Mouse (Mus musculus) midbrain, embryonic 10.5 days (tissue): ENCODE measurements at regions not wholly inside any gene's neighbourhood (a gene's known extent, or its start where the extent isn't known, plus 50 kb on each side); places are given as distances from the start of the nearest gene placed in this dataset.

ENCODE experiments used
- DNase-seq: peaks from one replicate; pipeline ENCODE4 v3.0.0-alpha.2; 2017; ENCODE audit warnings: low spot score
- H3K27ac ChIP-seq: fragments of 300-500 bp; sonication (generic); replicated peaks from 2 replicates; pipeline ENCODE4 v1.5.1; 2016; ENCODE audit warnings: mild to moderate bottlenecking
- H3K27me3 ChIP-seq: fragments of 300-500 bp; sonication (generic); 2 replicates; pipeline ENCODE4 v1.6.1; 2016; ENCODE audit warnings: low read depth, mild to moderate bottlenecking; ENCODE audit not compliant: poor library complexity, severe bottlenecking
- H3K36me3 ChIP-seq: fragments of 300-500 bp; sonication (generic); 2 replicates; pipeline ENCODE4 v1.6.1; 2016; ENCODE audit warnings: mild to moderate bottlenecking, moderate library complexity
- H3K4me1 ChIP-seq: fragments of 300-500 bp; sonication (generic); 2 replicates; pipeline ENCODE4 v1.6.1; 2016
- H3K4me3 ChIP-seq: fragments of 300-500 bp; sonication (generic); 2 replicates; pipeline ENCODE4 v1.5.1; 2016; ENCODE audit warnings: mild to moderate bottlenecking, moderate library complexity
- H3K9me3 ChIP-seq: fragments of 300-500 bp; sonication (generic); replicated peaks from 2 replicates; pipeline ENCODE4 v1.6.1; 2016; ENCODE audit warnings: mild to moderate bottlenecking
- WGBS: fragments of 180-500 bp; shearing (Covaris S2); methylation state at CpG from one replicate; pipeline ENCODE4 v1.1.7; 2016; 5-methylcytosine and 5-hydroxymethylcytosine counted together

GRCm38 (mm10) chr13:102070740-102071139 lies 302.7 kb upstream of the Pik3r1 start:
- Histone ChIP-seq H3K4me1 (no peaks in the 10 kb centered on the region), H3K27me3 (no peaks in the 10 kb centered on the region), H3K27ac (no peak overlapping the region), H3K4me3 (no peak overlapping the region), H3K9me3 (no peaks in the 10 kb centered on the region), H3K36me3 (no peaks in the 10 kb centered on the region)
- DNase-seq: no peak
- 66% methylated on average over 3 of the region's 3 CpGs for WGBS

- 89% methylated on average over 4 of the region's 4 CpGs for WGBS
- Histone ChIP-seq H3K27ac (no peak overlapping the region), H3K4me1 (no peaks in the 10 kb centered on the region), H3K36me3 (no peaks in the 10 kb centered on the region), H3K4me3 (no peak overlapping the region), H3K27me3 (no peaks in the 10 kb centered on the region), H3K9me3 (no peaks in the 10 kb centered on the region)
- no peak for DNase-seq
Measured at GRCm38 (mm10) chr13:102072366-102072765, 304.3 kb upstream of the Pik3r1 start.

- 52% methylated on average over 1 of the region's 1 CpGs for WGBS
- H3K27ac ChIP-seq: no peak overlapping the region
- no peaks in the 10 kb centered on the region for H3K36me3 ChIP-seq
- no peaks in the 10 kb centered on the region for H3K4me1 ChIP-seq
- DNase-seq: no peak
- no peak overlapping the region for H3K4me3 ChIP-seq
- H3K9me3 ChIP-seq: no peaks in the 10 kb centered on the region
- no peaks in the 10 kb centered on the region for H3K27me3 ChIP-seq
Measured at GRCm38 (mm10) chr13:102087766-102088165, 319.7 kb upstream of the Pik3r1 start.

- Histone ChIP-seq H3K9me3 (no peaks in the 10 kb centered on the region), H3K4me3 (no peak overlapping the region), H3K27me3 (no peaks in the 10 kb centered on the region), H3K36me3 (no peaks in the 10 kb centered on the region), H3K27ac (no peak overlapping the region), H3K4me1 (no peaks in the 10 kb centered on the region)
- 81% methylated on average over 5 of the region's 5 CpGs for WGBS
- DNase-seq: no peak
Measured at GRCm38 (mm10) chr13:102089551-102089950, 321.5 kb upstream of the Pik3r1 start.

- WGBS: 88% methylated on average over 4 of the region's 4 CpGs
- Histone ChIP-seq H3K36me3 (no peaks in the 10 kb centered on the region), H3K27me3 (no peaks in the 10 kb centered on the region), H3K9me3 (no peaks in the 10 kb centered on the region), H3K4me1 (no peaks in the 10 kb centered on the region), H3K4me3 (no peak overlapping the region), H3K27ac (no peak overlapping the region)
- DNase-seq: no peak
Measured at GRCm38 (mm10) chr13:102094193-102094592, 326.2 kb upstream of the Pik3r1 start.

GRCm38 (mm10) chr13:102103161-102103560 lies 335.1 kb upstream of the Pik3r1 start:
- Histone ChIP-seq H3K9me3 (no peaks in the 10 kb centered on the region), H3K4me3 (no peak overlapping the region), H3K27ac (no peak overlapping the region), H3K4me1 (no peaks in the 10 kb centered on the region), H3K27me3 (no peaks in the 10 kb centered on the region), H3K36me3 (no peaks in the 10 kb centered on the region)
- no peak for DNase-seq
- WGBS: 90% methylated on average over 1 of the region's 1 CpGs

GRCm38 (mm10) chr13:102106188-102106587 lies 338.2 kb upstream of the Pik3r1 start:
- Histone ChIP-seq H3K9me3 (no peaks in the 10 kb centered on the region), H3K27ac (0 out of 2 replicates have a peak overlapping the region, but pooled peaks have one; percentile 6), H3K4me3 (no peak overlapping the region), H3K36me3 (no peaks in the 10 kb centered on the region), H3K4me1 (no peaks in the 10 kb centered on the region), H3K27me3 (no peaks in the 10 kb centered on the region)
- WGBS: 68% methylated on average over 1 of the region's 1 CpGs
- no peak for DNase-seq

- no peak for DNase-seq
- WGBS: 81% methylated on average over 1 of the region's 1 CpGs
- H3K27me3 ChIP-seq: no peaks in the 10 kb centered on the region
- no peak overlapping the region for H3K4me3 ChIP-seq
- H3K27ac ChIP-seq: no peak overlapping the region
- H3K36me3 ChIP-seq: no peaks in the 10 kb centered on the region
- H3K4me1 ChIP-seq: no peaks in the 10 kb centered on the region
- H3K9me3 ChIP-seq: no peaks in the 10 kb centered on the region
Measured at GRCm38 (mm10) chr13:102108204-102108603, 340.2 kb upstream of the Pik3r1 start.

GRCm38 (mm10) chr13:102108916-102109315 lies 340.9 kb upstream of the Pik3r1 start:
- Histone ChIP-seq H3K9me3 (no peaks in the 10 kb centered on the region), H3K27me3 (no peaks in the 10 kb centered on the region), H3K27ac (no peak overlapping the region), H3K4me3 (no peak overlapping the region), H3K4me1 (no peaks in the 10 kb centered on the region), H3K36me3 (no peaks in the 10 kb centered on the region)
- DNase-seq: no peak
- 91% methylated on average over 3 of the region's 3 CpGs for WGBS

- Histone ChIP-seq H3K4me1 (no peaks in the 10 kb centered on the region), H3K36me3 (no peaks in the 10 kb centered on the region), H3K27me3 (no peaks in the 10 kb centered on the region), H3K27ac (no peak overlapping the region), H3K4me3 (no peak overlapping the region), H3K9me3 (no peaks in the 10 kb centered on the region)
- WGBS: 88% methylated on average over 5 of the region's 5 CpGs
- DNase-seq: no peak
Measured at GRCm38 (mm10) chr13:102113941-102114340, 345.9 kb upstream of the Pik3r1 start.

GRCm38 (mm10) chr13:102122341-102122740 lies 354.3 kb upstream of the Pik3r1 start:
- H3K27ac ChIP-seq: no peak overlapping the region
- DNase-seq: no peak
- WGBS: 91% methylated on average over 6 of the region's 6 CpGs
- H3K36me3 ChIP-seq: no peaks in the 10 kb centered on the region
- no peak overlapping the region for H3K4me3 ChIP-seq
- H3K27me3 ChIP-seq: no peaks in the 10 kb centered on the region
- no peaks in the 10 kb centered on the region for H3K4me1 ChIP-seq
- H3K9me3 ChIP-seq: no peaks in the 10 kb centered on the region

- Histone ChIP-seq H3K36me3 (no peaks in the 10 kb centered on the region), H3K27me3 (no peaks in the 10 kb centered on the region), H3K4me3 (no peak overlapping the region), H3K9me3 (no peaks in the 10 kb centered on the region), H3K27ac (no peak overlapping the region), H3K4me1 (peaks cover 10% of the 10 kb centered on the region)
- no peak for DNase-seq
- 85% methylated on average over 4 of the region's 4 CpGs for WGBS
Measured at GRCm38 (mm10) chr13:102127933-102128430, 360.0 kb upstream of the Pik3r1 start.

- Histone ChIP-seq H3K27ac (no peak overlapping the region), H3K27me3 (no peaks in the 10 kb centered on the region), H3K9me3 (no peaks in the 10 kb centered on the region), H3K36me3 (no peaks in the 10 kb centered on the region), H3K4me3 (no peak overlapping the region), H3K4me1 (peaks cover 10% of the 10 kb centered on the region)
- no peak for DNase-seq
- 97% methylated on average over 2 of the region's 2 CpGs for WGBS
Measured at GRCm38 (mm10) chr13:102131459-102131858, 363.4 kb upstream of the Pik3r1 start.

GRCm38 (mm10) chr13:102132154-102132553 lies 364.1 kb upstream of the Pik3r1 start:
- DNase-seq: peak; percentile 14
- no peak overlapping the region for H3K27ac ChIP-seq
- H3K36me3 ChIP-seq: no peaks in the 10 kb centered on the region
- H3K4me1 ChIP-seq: peaks cover 10% of the 10 kb centered on the region
- H3K9me3 ChIP-seq: no peaks in the 10 kb centered on the region
- no peak overlapping the region for H3K4me3 ChIP-seq
- 64% methylated on average over 5 of the region's 5 CpGs for WGBS
- H3K27me3 ChIP-seq: no peaks in the 10 kb centered on the region
